ENCODE assay signal across 20 mouse cellular contexts in genomic region chr13:19626473-19626872, GRCm38 (mm10). TPM values are rescaled to one million over a fixed set of nuclear protein-coding genes. Genes with fewer than 3 reads are reported as not detected.
"Had no signal": no experiment of that assay in that cellular context is flagged by ENCODE, and none has a peak within 500 bp of the region (broad histone marks: within the 10 kb centered on the region; RNA-seq: fewer than 3 reads in every experiment).

No protein-coding gene starts in this region.

- H3K36me3 ChIP-seq: liver, embryonic 13.5 days; midbrain, embryonic 13.5 days; neural tube, embryonic 12.5 days; neural tube, embryonic 15.5 days had no signal

- H3K9me3 ChIP-seq: liver, embryonic 13.5 days; midbrain, embryonic 13.5 days; neural tube, embryonic 12.5 days; neural tube, embryonic 15.5 days had no signal

- H3K4me3 ChIP-seq: left cerebral cortex, adult 2 months; liver, embryonic 13.5 days; midbrain, embryonic 13.5 days; neural tube, embryonic 12.5 days; neural tube, embryonic 15.5 days had no signal

- H3K4me2 ChIP-seq: liver, embryonic 13.5 days; midbrain, embryonic 13.5 days; neural tube, embryonic 12.5 days; neural tube, embryonic 15.5 days had no signal

- ATAC-seq: midbrain, embryonic 13.5 days; midbrain, embryonic 16.5 days had no signal

- H3K27ac ChIP-seq: left cerebral cortex, adult 2 months; liver, embryonic 13.5 days; midbrain, embryonic 13.5 days; neural tube, embryonic 12.5 days; neural tube, embryonic 15.5 days had no signal

- H3K9ac ChIP-seq: liver, embryonic 13.5 days; midbrain, embryonic 13.5 days; neural tube, embryonic 12.5 days; neural tube, embryonic 15.5 days had no signal

- DNase-seq: kidney, adult 18-20 months; kidney, adult 9 months; kidney, postnatal 10 days; kidney, postnatal 36 days; layer of hippocampus, postnatal 36 days; liver, embryonic 13.5 days; lung, adult 2 months; lung, postnatal 14 days; lung, postnatal 4 days; retina, postnatal 1 day; right cerebral cortex, postnatal 25 days; thymus, adult 18-20 months; thymus, postnatal 36 days had no signal

RNA-seq across cellular contexts. Expression of gene Sfrp4, which starts 3.6 kb away (rescaled TPM):
- total RNA-seq: monocyte, adult 5-6 weeks had no signal
- polyA plus RNA-seq: testis, adult 2 months had no signal

RNA-seq across cellular contexts. Expression of gene Epdr1, which starts 6.7 kb away (rescaled TPM):
- total RNA-seq: monocyte, adult 5-6 weeks had no signal
